Mouse (Mus musculus) erythroblast, adult 5-6 weeks (primary cell): ENCODE measurements around the gene Klhl29. TPM values are rescaled to one million over a fixed set of nuclear protein-coding genes. Genes with fewer than 3 reads are reported as not detected.

ENCODE experiments used
- ATAC-seq: replicated peaks from 2 replicates; pipeline ENCODE4 v1.8.0; 2016; ENCODE audit warnings: moderate number of reproducible peaks, mild to moderate bottlenecking, moderate TSS enrichment, inconsistent platforms; ENCODE audit not compliant: poor library complexity, low FRiP score, severe bottlenecking
- total RNA-seq, 2 experiments: library from RNA; stranded (forward) in 1 of 2; stranded (reverse) in 1 of 2; fragments of 150-400 nt in 1 of 2; fragments of 200-764, 138-1000 nt in 1 of 2; gene quantifications; 2 replicates each; pipeline versions ENCODE4 v1.2.3 to v1.2.4; 2015 to 2017; ENCODE audit warnings: low replicate concordance in 2 of 2

Gene Klhl29
- total RNA-seq, 2 experiments from 2014 or later, result not detected

GRCm38 (mm10) chr12:5147346-5148035, 228.0 kb downstream of the Klhl29 start:
- no peak for ATAC-seq

- ATAC-seq, result no peak
These were observed 231.3 kb downstream of the Klhl29 start for GRCm38 (mm10) chr12:5143903-5144781.

GRCm38 (mm10) chr12:5143224-5143623, 232.3 kb downstream of the Klhl29 start:
- ATAC-seq, result no peak

- ATAC-seq, result no peak
These were observed 232.7 kb downstream of the Klhl29 start for GRCm38 (mm10) chr12:5142776-5143175.

GRCm38 (mm10) chr12:5141040-5141439, 234.4 kb downstream of the Klhl29 start:
- no peak for ATAC-seq

- no peak for ATAC-seq
These were observed 236.2 kb downstream of the Klhl29 start for GRCm38 (mm10) chr12:5139302-5139701.

- peak; percentile 55; the same call in 1 of the 2 replicates for ATAC-seq
These were observed 239.2 kb downstream of the Klhl29 start for GRCm38 (mm10) chr12:5136300-5136699.

- no peak for ATAC-seq
These were observed 246.3 kb downstream of the Klhl29 start for GRCm38 (mm10) chr12:5129190-5129589.

- ATAC-seq, result no peak
These were observed 249.6 kb downstream of the Klhl29 start for GRCm38 (mm10) chr12:5125907-5126306.

- ATAC-seq, result no peak
These were observed 252.5 kb downstream of the Klhl29 start for GRCm38 (mm10) chr12:5122972-5123371.

- no peak for ATAC-seq
These were observed 255.2 kb downstream of the Klhl29 start for GRCm38 (mm10) chr12:5120249-5120648.

- no peak for ATAC-seq
These were observed 255.8 kb downstream of the Klhl29 start for GRCm38 (mm10) chr12:5119726-5120125.

- no peak for ATAC-seq
These were observed 256.2 kb downstream of the Klhl29 start for GRCm38 (mm10) chr12:5119286-5119685.

GRCm38 (mm10) chr12:5116605-5117004, 258.9 kb downstream of the Klhl29 start:
- no peak for ATAC-seq

GRCm38 (mm10) chr12:5114631-5115030, 260.9 kb downstream of the Klhl29 start:
- ATAC-seq, result no peak

- ATAC-seq, result no peak
These were observed 264.1 kb downstream of the Klhl29 start for GRCm38 (mm10) chr12:5111343-5111742.

- ATAC-seq, result no peak
These were observed 266.9 kb downstream of the Klhl29 start for GRCm38 (mm10) chr12:5108613-5109012.

- ATAC-seq, result no peak
These were observed 267.7 kb downstream of the Klhl29 start for GRCm38 (mm10) chr12:5107795-5108194.

GRCm38 (mm10) chr12:5104422-5105052, 270.9 kb downstream of the Klhl29 start:
- ATAC-seq, result no peak

GRCm38 (mm10) chr12:5101411-5102024, 274.0 kb downstream of the Klhl29 start:
- no peak for ATAC-seq
